In genomic region chr10:98496254-98496653, GRCm38 (mm10) we compare ENCODE assay signal across 19 mouse cellular contexts.
A peak's percentile ranks its signal among the peaks of the same experiment; 100 is the strongest.
DNase-seq lines count a peak whose midpoint lies in the region; ATAC-seq and TF ChIP-seq lines count a peak whose summit lies in the region.
"Had no signal": no experiment of that assay in that cellular context is flagged by ENCODE, and none has a peak within 500 bp of the region (broad histone marks: within the 10 kb centered on the region; RNA-seq: fewer than 3 reads in every experiment).

No protein-coding gene starts in this region.

- H3K36me3 ChIP-seq in forebrain, embryonic 12.5 days (replicated peaks) = no peaks in the 10 kb centered on the region
- H3K36me3 ChIP-seq: embryonic facial prominence, embryonic 15.5 days; heart, embryonic 12.5 days; hindbrain, embryonic 10.5 days; hindbrain, embryonic 15.5 days had no signal

- H3K9ac ChIP-seq in forebrain, embryonic 12.5 days = no peak overlapping the region
- H3K9ac ChIP-seq: embryonic facial prominence, embryonic 15.5 days; forebrain, postnatal 0 days; heart, embryonic 12.5 days; hindbrain, embryonic 15.5 days had no signal

- no peak overlapping the region for H3K4me3 ChIP-seq in embryonic fibroblast, embryonic 13.5 days (ENCODE audit: insufficient read depth, low read length)
- no peak overlapping the region for H3K4me3 ChIP-seq in forebrain, embryonic 12.5 days (replicated peaks)
- H3K4me3 ChIP-seq: embryonic facial prominence, embryonic 15.5 days; gastrocnemius, adult 2 months; heart, embryonic 12.5 days; hindbrain, embryonic 10.5 days; hindbrain, embryonic 15.5 days had no signal

- DNase-seq in 3T3-L1 (ENCODE audit: low read depth, low spot score) = peak; percentile 84
- DNase-seq in Muller cell, postnatal 12 days (ENCODE audit: inconsistent ontology term) = peak; percentile 82
- DNase-seq in kidney, adult 18-20 months = no peak
- DNase-seq in thymus, postnatal 14 days = no peak
- DNase-seq: adrenal gland, adult 8-10 months; cerebellum, adult 2 months; cerebellum, postnatal 14 days; embryo, embryonic 11 days; forebrain, postnatal 0 days; gastrocnemius, adult 2 months; gastrocnemius, postnatal 25 days; kidney, adult 8-10 months had no signal

- no peak for TF ChIP-seq CTCF in embryonic fibroblast, embryonic 13.5 days (IDR thresholded peaks at IDR 0.05; ENCODE audit: borderline replicate concordance, insufficient read depth, low read length)

- no peaks in the 10 kb centered on the region for H3K9me3 ChIP-seq in forebrain, embryonic 12.5 days
- H3K9me3 ChIP-seq: embryonic facial prominence, embryonic 15.5 days; heart, embryonic 12.5 days; hindbrain, embryonic 10.5 days; hindbrain, embryonic 15.5 days had no signal

- H3K4me2 ChIP-seq in forebrain, embryonic 12.5 days = no peak overlapping the region
- H3K4me2 ChIP-seq: embryonic facial prominence, embryonic 15.5 days; heart, embryonic 12.5 days; hindbrain, embryonic 15.5 days had no signal

- H3K27ac ChIP-seq in embryonic fibroblast, embryonic 13.5 days (ENCODE audit: insufficient read depth, low read length) = 0 out of 2 replicates have a peak overlapping the region, but pooled peaks have one; percentile 61
- no peak overlapping the region for H3K27ac ChIP-seq in forebrain, embryonic 12.5 days
- H3K27ac ChIP-seq: embryonic facial prominence, embryonic 15.5 days; gastrocnemius, adult 2 months; hindbrain, embryonic 10.5 days; hindbrain, embryonic 15.5 days had no signal

- H3K27me3 ChIP-seq in forebrain, embryonic 12.5 days = no peaks in the 10 kb centered on the region
- H3K27me3 ChIP-seq: CH12.LX; embryonic facial prominence, embryonic 15.5 days; heart, embryonic 12.5 days; hindbrain, embryonic 15.5 days had no signal

- WGBS in forebrain, embryonic 12.5 days = 85% methylated on average over 4 of the region's 4 CpGs

- peaks cover 10% of the 10 kb centered on the region; the same call in 1 of the 2 replicates for H3K4me1 ChIP-seq in embryonic fibroblast, embryonic 13.5 days (ENCODE audit: control insufficient read depth, insufficient read depth, low read length)
- H3K4me1 ChIP-seq in forebrain, embryonic 12.5 days = no peaks in the 10 kb centered on the region
- H3K4me1 ChIP-seq: embryonic facial prominence, embryonic 15.5 days; heart, embryonic 12.5 days; hindbrain, embryonic 10.5 days; hindbrain, embryonic 15.5 days had no signal

- no peak for TF ChIP-seq POLR2A in embryonic fibroblast, embryonic 13.5 days (IDR thresholded peaks at IDR 0.05; ENCODE audit: low read depth, low read length)

- ATAC-seq in forebrain, embryonic 12.5 days (ENCODE audit: low FRiP score) = no peak
- ATAC-seq: forebrain, postnatal 0 days had no signal

Comparison
In these comparisons a context has a peak if more than half of its experiments do, and no peak if none do; other contexts are left out.
1. DNase-seq: peak in 3T3-L1 (single experiment) and Muller cell, postnatal 12 days (single experiment); none in kidney, adult 18-20 months (single experiment) and thymus, postnatal 14 days (single experiment).